Mouse (Mus musculus): ENCODE measurements at regions not wholly inside any gene's neighbourhood (a gene's known extent, or its start where the extent isn't known, plus 50 kb on each side); places are given as distances from the start of the nearest gene placed in this dataset.
"Not testable (repeated sequence)": the region's sequence is repeated elsewhere in the genome, so short reads cannot be mapped to it uniquely, and the experiment has no call there.

DNA sequence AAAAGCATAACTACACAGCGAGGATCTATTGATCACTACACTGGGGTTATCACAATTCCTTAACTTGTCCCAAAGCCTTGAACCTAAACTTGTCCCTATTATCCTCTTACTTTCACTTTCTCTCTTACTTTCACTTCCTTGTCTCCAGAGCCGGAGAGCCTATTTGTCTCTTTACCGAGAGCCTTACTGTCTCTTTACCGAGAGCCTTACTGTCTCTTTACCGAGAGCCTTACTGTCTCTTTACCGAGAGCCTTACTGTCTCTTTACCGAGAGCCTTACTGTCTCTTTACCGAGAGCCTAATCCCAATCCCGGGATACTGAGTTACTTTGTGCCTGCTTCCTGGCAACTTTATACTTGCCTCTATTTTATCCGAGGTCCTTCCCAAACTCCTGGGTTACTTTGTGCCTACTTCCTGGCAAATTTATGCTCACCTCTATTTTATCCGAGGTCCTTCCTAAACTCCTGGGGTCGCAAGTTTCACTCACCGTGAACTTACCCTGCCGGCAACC, 335.3 kb upstream of the Ccng1 start:
- not testable (repeated sequence) for H3K27me3 ChIP-seq (ENCODE audit: poor library complexity, severe bottlenecking); H3K27ac ChIP-seq; H3K9me3 ChIP-seq; H3K36me3 ChIP-seq (replicated peaks); DNase-seq (ENCODE audit: extremely low spot score, low spot score); H3K4me1 ChIP-seq; H3K4me3 ChIP-seq
- whole genome bisulfite sequencing: 92% methylated on average over 10 of the region's 14 CpGs

GRCm38 (mm10) chr11:41063570-41063969, 308.5 kb upstream of the Ccng1 start:
- Histone ChIP-seq H3K36me3 (replicated peaks) (no peaks in the 10 kb centered on the region), H3K9me3 (no peaks in the 10 kb centered on the region), H3K4me3 (no peak overlapping the region), H3K27me3 (ENCODE audit: poor library complexity, severe bottlenecking) (no peaks in the 10 kb centered on the region), H3K27ac (no peak overlapping the region), H3K4me1 (no peaks in the 10 kb centered on the region)
- DNase-seq (ENCODE audit: extremely low spot score, low spot score): no peak
- WGBS: 82% methylated on average over 3 of the region's 3 CpGs

GRCm38 (mm10) chr11:41057796-41058195, 302.7 kb upstream of the Ccng1 start:
- WGBS: 82% methylated on average over 3 of the region's 3 CpGs
- H3K27ac ChIP-seq: no peak overlapping the region
- DNase-seq (ENCODE audit: extremely low spot score, low spot score): no peak

GRCm38 (mm10) chr11:41030018-41030417, 274.9 kb upstream of the Ccng1 start:
- Histone ChIP-seq H3K27me3 (ENCODE audit: poor library complexity, severe bottlenecking) (no peaks in the 10 kb centered on the region), H3K9me3 (no peaks in the 10 kb centered on the region), H3K4me1 (no peaks in the 10 kb centered on the region), H3K27ac (no peak overlapping the region), H3K36me3 (replicated peaks) (no peaks in the 10 kb centered on the region), H3K4me3 (no peak overlapping the region)
- 85% methylated on average over 2 of the region's 2 CpGs for WGBS
- no peak for DNase-seq (ENCODE audit: extremely low spot score, low spot score)

More at GRCm38 (mm10) chr11:41057796-41058195, 302.7 kb upstream of the Ccng1 start:
- no peak overlapping the region for H3K4me3 ChIP-seq
- no peaks in the 10 kb centered on the region for H3K4me1 ChIP-seq
- H3K27me3 ChIP-seq (ENCODE audit: poor library complexity, severe bottlenecking): no peaks in the 10 kb centered on the region
- no peaks in the 10 kb centered on the region for H3K9me3 ChIP-seq
- H3K36me3 ChIP-seq (replicated peaks): no peaks in the 10 kb centered on the region

DNA sequence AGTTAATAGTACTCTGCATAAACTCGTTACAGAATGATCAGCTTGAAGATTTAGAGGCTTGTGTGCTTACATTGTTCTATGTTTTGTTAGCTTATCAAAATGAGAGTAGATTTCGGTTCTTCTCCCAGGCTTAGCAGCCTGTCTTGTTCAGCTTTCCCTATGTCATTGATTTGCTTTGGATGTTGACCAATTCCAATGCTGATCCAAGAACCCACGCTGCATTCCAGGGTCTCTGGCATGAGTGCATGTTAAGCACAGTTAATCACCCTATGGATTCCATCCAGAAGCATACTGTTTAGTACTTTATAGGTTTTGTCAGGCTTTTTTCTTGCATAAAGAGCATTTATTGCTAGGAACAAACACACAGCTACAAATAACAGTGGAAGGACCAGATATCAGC, 255.0 kb upstream of the Ccng1 start:
- Histone ChIP-seq H3K36me3 (replicated peaks) (no peaks in the 10 kb centered on the region), H3K4me1 (no peaks in the 10 kb centered on the region), H3K4me3 (no peak overlapping the region), H3K9me3 (peaks cover 8% of the 10 kb centered on the region; the same call in 1 of the 2 replicates), H3K27ac (no peak overlapping the region), H3K27me3 (ENCODE audit: poor library complexity, severe bottlenecking) (no peaks in the 10 kb centered on the region)
- no peak for DNase-seq (ENCODE audit: extremely low spot score, low spot score)
- WGBS: 79% methylated on average over 3 of the region's 3 CpGs

DNA sequence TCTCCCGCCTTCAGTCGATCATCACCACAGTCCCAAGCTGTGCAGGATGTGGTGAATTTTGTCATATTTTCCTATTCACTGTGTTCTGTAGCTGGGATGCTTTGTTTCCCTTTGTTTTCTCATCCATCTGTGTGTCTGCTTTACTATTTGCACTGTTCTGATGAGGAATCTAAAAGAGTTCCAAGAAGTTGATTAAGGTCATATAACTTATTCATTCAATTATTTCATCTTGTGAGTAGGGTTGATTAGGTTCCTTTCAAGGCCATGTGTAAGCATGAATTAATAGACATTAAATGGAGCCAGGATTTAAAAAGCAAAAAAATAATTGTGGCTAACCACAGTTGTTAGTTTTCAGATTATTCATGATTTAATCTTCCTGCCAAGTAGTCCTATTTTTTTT, 217.7 kb upstream of the Ccng1 start:
- H3K27ac ChIP-seq: no peak overlapping the region
- H3K36me3 ChIP-seq (replicated peaks): no peaks in the 10 kb centered on the region
- no peak overlapping the region for H3K4me3 ChIP-seq
- no peak for DNase-seq (ENCODE audit: extremely low spot score, low spot score)
- H3K27me3 ChIP-seq (ENCODE audit: poor library complexity, severe bottlenecking): no peaks in the 10 kb centered on the region
- 94% methylated on average over 2 of the region's 2 CpGs for WGBS
- H3K9me3 ChIP-seq: no peaks in the 10 kb centered on the region
- no peaks in the 10 kb centered on the region for H3K4me1 ChIP-seq

DNA sequence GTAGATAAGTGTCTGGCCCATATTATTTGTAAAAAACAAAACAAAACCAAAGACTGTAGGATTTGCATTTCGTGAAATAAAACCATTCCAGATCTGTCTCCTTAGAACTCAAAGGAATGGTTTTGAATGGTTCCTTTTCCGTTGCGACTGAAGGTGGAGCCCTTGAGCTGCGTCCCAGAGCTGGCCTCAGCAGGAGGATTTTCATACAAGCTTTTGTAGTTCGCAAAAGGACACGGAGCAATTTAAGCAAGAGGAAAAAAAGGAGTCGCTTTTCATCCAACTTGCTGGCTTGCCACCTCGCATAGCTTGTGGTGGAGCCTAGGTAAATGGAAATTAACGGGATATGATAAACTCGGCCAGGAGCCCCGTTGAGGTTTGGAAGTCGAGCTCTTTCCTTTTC, 172.1 kb upstream of the Ccng1 start:
- peak; percentile 49 for DNase-seq (ENCODE audit: extremely low spot score, low spot score)
- H3K4me3 ChIP-seq: peak overlapping the region; percentile 39
- WGBS: 3% methylated on average over 12 of the region's 12 CpGs

DNA sequence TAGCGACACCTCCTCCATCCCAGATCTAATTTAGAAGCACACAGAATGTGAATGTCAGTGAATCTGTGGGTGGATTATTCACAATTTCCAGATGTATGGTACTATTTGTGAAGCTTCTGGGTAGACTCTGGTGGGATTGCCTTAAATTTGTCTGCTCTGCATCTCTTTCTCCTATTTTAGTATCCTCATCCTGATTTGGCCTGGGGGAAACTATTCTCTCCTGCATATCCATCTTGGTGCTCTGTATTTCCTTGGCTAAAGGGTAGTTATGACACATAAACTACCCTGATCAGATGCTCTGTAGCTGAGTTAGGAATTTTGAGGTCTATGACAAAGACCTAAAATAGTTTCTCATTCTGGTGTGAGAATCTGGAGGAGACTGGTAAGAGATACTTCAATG, 136.4 kb upstream of the Ccng1 start:
- DNase-seq (ENCODE audit: extremely low spot score, low spot score): no peak
- Histone ChIP-seq H3K27me3 (ENCODE audit: poor library complexity, severe bottlenecking) (no peaks in the 10 kb centered on the region), H3K9me3 (no peaks in the 10 kb centered on the region)

More for the DNA sequence above, 172.1 kb upstream of the Ccng1 start:
- Histone ChIP-seq H3K36me3 (replicated peaks) (no peaks in the 10 kb centered on the region), H3K4me1 (no peaks in the 10 kb centered on the region; the same call in 1 of the 2 replicates), H3K9me3 (no peaks in the 10 kb centered on the region), H3K27ac (no peak overlapping the region), H3K27me3 (ENCODE audit: poor library complexity, severe bottlenecking) (no peaks in the 10 kb centered on the region)

GRCm38 (mm10) chr11:40884509-40884908, 129.4 kb upstream of the Ccng1 start:
- Histone ChIP-seq H3K4me1 (no peaks in the 10 kb centered on the region), H3K27me3 (ENCODE audit: poor library complexity, severe bottlenecking) (no peaks in the 10 kb centered on the region), H3K9me3 (no peaks in the 10 kb centered on the region), H3K4me3 (no peak overlapping the region), H3K36me3 (replicated peaks) (no peaks in the 10 kb centered on the region), H3K27ac (no peak overlapping the region)
- DNase-seq (ENCODE audit: extremely low spot score, low spot score): no peak
- 86% methylated on average over 5 of the region's 5 CpGs for WGBS

More for the DNA sequence above, 136.4 kb upstream of the Ccng1 start:
- no peak overlapping the region for H3K4me3 ChIP-seq
- H3K36me3 ChIP-seq (replicated peaks): no peaks in the 10 kb centered on the region
- WGBS: 97% methylated on average over 1 of the region's 1 CpGs
- H3K4me1 ChIP-seq: no peaks in the 10 kb centered on the region
- no peak overlapping the region for H3K27ac ChIP-seq

DNA sequence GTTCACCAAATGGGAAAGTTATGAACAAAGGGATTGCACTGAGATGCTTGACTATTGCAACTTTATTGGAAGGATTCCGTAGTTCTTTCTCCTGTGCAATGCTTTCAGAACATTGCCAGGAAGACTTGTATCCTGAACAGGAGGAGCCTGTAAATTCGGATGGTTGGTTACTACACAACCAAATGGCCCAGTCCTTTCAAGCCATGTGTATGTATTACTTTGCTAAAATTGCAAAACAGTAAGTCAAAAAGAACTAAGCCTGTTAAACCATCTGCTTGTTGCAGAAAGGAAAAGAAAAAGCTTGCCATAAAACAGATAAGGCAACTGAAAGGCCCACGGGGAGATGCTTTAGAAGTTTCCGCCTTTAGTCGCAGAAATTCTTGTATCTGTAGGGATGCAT, 124.5 kb upstream of the Ccng1 start:
- Histone ChIP-seq H3K36me3 (replicated peaks) (no peaks in the 10 kb centered on the region), H3K27me3 (ENCODE audit: poor library complexity, severe bottlenecking) (no peaks in the 10 kb centered on the region), H3K27ac (no peak overlapping the region), H3K4me3 (no peak overlapping the region), H3K4me1 (no peaks in the 10 kb centered on the region), H3K9me3 (no peaks in the 10 kb centered on the region)
- WGBS: 93% methylated on average over 5 of the region's 5 CpGs
- no peak for DNase-seq (ENCODE audit: extremely low spot score, low spot score)

GRCm38 (mm10) chr11:40873002-40873401, 117.9 kb upstream of the Ccng1 start:
- Histone ChIP-seq H3K9me3 (no peaks in the 10 kb centered on the region), H3K4me1 (no peaks in the 10 kb centered on the region), H3K27ac (no peak overlapping the region), H3K36me3 (replicated peaks) (no peaks in the 10 kb centered on the region), H3K4me3 (no peak overlapping the region), H3K27me3 (ENCODE audit: poor library complexity, severe bottlenecking) (no peaks in the 10 kb centered on the region)
- 91% methylated on average over 2 of the region's 2 CpGs for WGBS
- DNase-seq (ENCODE audit: extremely low spot score, low spot score): no peak

- Histone ChIP-seq H3K27me3 (ENCODE audit: poor library complexity, severe bottlenecking) (no peaks in the 10 kb centered on the region), H3K4me1 (no peaks in the 10 kb centered on the region), H3K4me3 (no peak overlapping the region), H3K36me3 (replicated peaks) (no peaks in the 10 kb centered on the region), H3K27ac (no peak overlapping the region), H3K9me3 (no peaks in the 10 kb centered on the region)
- WGBS: 30% methylated on average over 2 of the region's 2 CpGs
- peak; percentile 22 for DNase-seq (ENCODE audit: extremely low spot score, low spot score)
Observed at GRCm38 (mm10) chr11:40865694-40866093, 110.6 kb upstream of the Ccng1 start.

DNA sequence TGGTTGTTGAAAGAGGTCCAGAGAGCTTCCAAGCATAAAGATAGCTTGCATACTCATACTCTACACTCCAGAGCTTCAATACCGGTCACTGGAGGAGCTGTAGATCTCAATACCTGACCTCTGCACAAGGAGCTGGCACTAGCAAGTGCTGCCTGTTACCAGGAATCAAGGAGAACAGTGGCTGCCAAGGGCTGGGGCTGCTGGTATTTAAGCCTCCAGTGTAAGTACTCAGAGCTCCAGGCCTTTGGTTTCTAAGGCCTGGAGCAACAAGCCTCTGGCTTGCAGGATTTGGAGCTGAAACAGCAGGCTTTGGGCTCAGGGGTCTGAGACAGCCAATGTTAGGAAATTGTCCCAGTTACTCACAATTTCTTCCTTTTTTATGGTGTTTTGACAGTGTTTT, 96.2 kb upstream of the Ccng1 start:
- Histone ChIP-seq H3K4me1 (no peaks in the 10 kb centered on the region), H3K4me3 (no peak overlapping the region), H3K9me3 (no peaks in the 10 kb centered on the region), H3K27me3 (ENCODE audit: poor library complexity, severe bottlenecking) (no peaks in the 10 kb centered on the region), H3K36me3 (replicated peaks) (no peaks in the 10 kb centered on the region), H3K27ac (no peak overlapping the region)
- WGBS: 87% methylated on average over 1 of the region's 1 CpGs
- no peak for DNase-seq (ENCODE audit: extremely low spot score, low spot score)

GRCm38 (mm10) chr11:40850652-40851092, 95.6 kb upstream of the Ccng1 start:
- WGBS: 85% methylated on average over 4 of the region's 4 CpGs
- no peak overlapping the region for H3K27ac ChIP-seq
- no peaks in the 10 kb centered on the region for H3K4me1 ChIP-seq
- no peaks in the 10 kb centered on the region for H3K27me3 ChIP-seq (ENCODE audit: poor library complexity, severe bottlenecking)
- DNase-seq (ENCODE audit: extremely low spot score, low spot score): no peak
- H3K4me3 ChIP-seq: no peak overlapping the region
- no peaks in the 10 kb centered on the region for H3K36me3 ChIP-seq (replicated peaks)
- H3K9me3 ChIP-seq: no peaks in the 10 kb centered on the region

Measured in forebrain, embryonic 10.5 days (tissue).